Mouse (Mus musculus) adrenal gland, postnatal 25 days (tissue): ENCODE data around the gene Cnn1. TPM values are rescaled to one million over a fixed set of nuclear protein-coding genes. Genes with fewer than 3 reads are reported as not detected.
"Not testable (repeated sequence)": the region's sequence is repeated elsewhere in the genome, so short reads cannot be mapped to it uniquely, and the experiment has no call there.

Source experiments
- DNase-seq: peaks from one replicate; pipeline ENCODE4 v3.0.0; 2021; ENCODE audit warnings: mixed read lengths
- total RNA-seq: library from RNA; stranded (reverse); gene quantifications from 2 replicates; pipeline ENCODE4 v1.2.3, GENCODE M21; 2021

Gene Cnn1
- total RNA-seq, 1 experiment from 2014 or later, result 0.46 TPM

GRCm38 (mm10) chr9:22075778-22076177 is 23.2 kb upstream of the Cnn1 start:
- DNase-seq, result not testable (repeated sequence)

- no peak for DNase-seq
Measured at GRCm38 (mm10) chr9:22076223-22076622, 22.8 kb upstream of the Cnn1 start.

- no peak for DNase-seq
Measured at GRCm38 (mm10) chr9:22084667-22085021, 14.4 kb upstream of the Cnn1 start.

- DNase-seq, result peak; percentile 83
Measured at GRCm38 (mm10) chr9:22085022-22085834, 13.8 kb upstream of the Cnn1 start, which contains the start of gene Ecsit. Gene Ecsit (minus strand): TSS chr9:22085438.

GRCm38 (mm10) chr9:22086012-22086411 is 13.0 kb upstream of the Cnn1 start:
- DNase-seq, result no peak

- DNase-seq, result no peak
Measured at GRCm38 (mm10) chr9:22087034-22087618, 11.9 kb upstream of the Cnn1 start.

GRCm38 (mm10) chr9:22089281-22089680 is 9.7 kb upstream of the Cnn1 start:
- no peak for DNase-seq

GRCm38 (mm10) chr9:22089986-22090385 is 9.0 kb upstream of the Cnn1 start:
- DNase-seq, result peak; percentile 54

- no peak for DNase-seq
Measured at GRCm38 (mm10) chr9:22092746-22093145, 6.3 kb upstream of the Cnn1 start.

GRCm38 (mm10) chr9:22095854-22096307 is 3.1 kb upstream of the Cnn1 start:
- DNase-seq, result peak; percentile 92

GRCm38 (mm10) chr9:22099922-22100321 is 906 bp downstream of the Cnn1 start:
- no peak for DNase-seq

GRCm38 (mm10) chr9:22108194-22108593 is 9.2 kb downstream of the Cnn1 start:
- DNase-seq, result no peak

GRCm38 (mm10) chr9:22115635-22116034 is 16.6 kb downstream of the Cnn1 start:
- no peak for DNase-seq

- DNase-seq, result no peak
Measured at GRCm38 (mm10) chr9:22116086-22116485, 17.1 kb downstream of the Cnn1 start.

- peak; percentile 91 for DNase-seq
Measured at GRCm38 (mm10) chr9:22116740-22117426, 17.9 kb downstream of the Cnn1 start, which contains the start of gene Elof1. Gene Elof1 (minus strand): TSS chr9:22117172.

- DNase-seq, result peak; percentile 38
Measured at GRCm38 (mm10) chr9:22117754-22118456, 18.9 kb downstream of the Cnn1 start.

- DNase-seq, result no peak
Measured at GRCm38 (mm10) chr9:22119543-22119942, 20.5 kb downstream of the Cnn1 start.

- no peak for DNase-seq
Measured at GRCm38 (mm10) chr9:22121545-22121944, 22.5 kb downstream of the Cnn1 start.

GRCm38 (mm10) chr9:22122005-22122404 is 23.0 kb downstream of the Cnn1 start:
- no peak for DNase-seq

GRCm38 (mm10) chr9:22123069-22123609 is 24.1 kb downstream of the Cnn1 start:
- no peak for DNase-seq

GRCm38 (mm10) chr9:22124169-22124568 is 25.2 kb downstream of the Cnn1 start:
- no peak for DNase-seq
